Mouse (Mus musculus) hindbrain, embryonic 10.5 days (tissue): ENCODE results near the gene St6galnac3. TPM values are rescaled to one million over a fixed set of nuclear protein-coding genes. Genes with fewer than 3 reads are reported as not detected.

ENCODE experiments used
- DNase-seq: peaks from one replicate; pipeline ENCODE4 v3.0.0-alpha.2; 2017; ENCODE audit warnings: low spot score
- H3K27ac ChIP-seq: fragments of 300-500 bp; sonication (generic); 2 replicates; pipeline ENCODE4 v1.5.1; 2016; ENCODE audit warnings: mild to moderate bottlenecking, moderate library complexity
- H3K27me3 ChIP-seq: fragments of 300-500 bp; sonication (generic); 2 replicates; pipeline ENCODE4 v1.6.1; 2016; ENCODE audit warnings: mild to moderate bottlenecking; ENCODE audit not compliant: poor library complexity, insufficient read depth, severe bottlenecking
- H3K36me3 ChIP-seq: fragments of 300-500 bp; sonication (generic); 2 replicates; pipeline ENCODE4 v1.6.1; 2016; ENCODE audit warnings: mild to moderate bottlenecking, moderate library complexity
- H3K4me1 ChIP-seq: fragments of 300-500 bp; sonication (generic); replicated peaks from 2 replicates; pipeline ENCODE4 v1.6.1; 2016; ENCODE audit warnings: mild to moderate bottlenecking
- H3K4me3 ChIP-seq: fragments of 300-500 bp; sonication (generic); 2 replicates; pipeline ENCODE4 v1.5.1; 2016; ENCODE audit warnings: mild to moderate bottlenecking, moderate library complexity
- H3K9me3 ChIP-seq: fragments of 300-500 bp; sonication (generic); 2 replicates; pipeline ENCODE4 v1.6.1; 2016; ENCODE audit warnings: mild to moderate bottlenecking, moderate library complexity
- WGBS: fragments of 180-500 bp; shearing (Covaris S2); methylation state at CpG from one replicate; pipeline ENCODE4 v1.1.7; 2016; 5-methylcytosine and 5-hydroxymethylcytosine counted together
- polyA plus RNA-seq: library from polyadenylated mRNA; unstranded; fragments of >200 nt; fragmentation: Nextera tagmentation; extraction: Ambion mirVana; gene quantifications from 2 replicates; pipeline ENCODE4 v1.2.1, GENCODE M21; 2016

Gene St6galnac3
- polyA plus RNA-seq, 1 experiment from 2014 or later = 32.4 TPM

- no peaks in the 10 kb centered on the region for H3K27me3 ChIP-seq
- H3K4me1 ChIP-seq = no peaks in the 10 kb centered on the region
- DNase-seq = no peak
- no peak overlapping the region for H3K27ac ChIP-seq
- WGBS = 73% methylated on average over 9 of the region's 9 CpGs
- no peaks in the 10 kb centered on the region for H3K9me3 ChIP-seq
- no peak overlapping the region for H3K4me3 ChIP-seq
- H3K36me3 ChIP-seq = no peaks in the 10 kb centered on the region
These were observed 563.3 kb downstream of the St6galnac3 start for GRCm38 (mm10) chr3:153161676-153162075.

GRCm38 (mm10) chr3:153160683-153161082 is 564.3 kb downstream of the St6galnac3 start:
- H3K27ac ChIP-seq = no peak overlapping the region
- no peaks in the 10 kb centered on the region for H3K9me3 ChIP-seq
- H3K36me3 ChIP-seq = no peaks in the 10 kb centered on the region
- no peak overlapping the region for H3K4me3 ChIP-seq
- no peak for DNase-seq
- no peaks in the 10 kb centered on the region for H3K27me3 ChIP-seq
- H3K4me1 ChIP-seq = no peaks in the 10 kb centered on the region
- WGBS = 87% methylated on average over 5 of the region's 5 CpGs

- WGBS = 8% methylated on average over 2 of the region's 2 CpGs
- Histone ChIP-seq H3K27me3 (no peaks in the 10 kb centered on the region), H3K36me3 (no peaks in the 10 kb centered on the region), H3K4me1 (peaks cover 3% of the 10 kb centered on the region; the same call in 1 of the 2 replicates), H3K27ac (no peak overlapping the region), H3K9me3 (no peaks in the 10 kb centered on the region), H3K4me3 (no peak overlapping the region)
- peak; percentile 35 for DNase-seq
These were observed 576.1 kb downstream of the St6galnac3 start for GRCm38 (mm10) chr3:153148887-153149286.

Other genes with a start within 250 kb of the St6galnac3 start
- 0.39 and 0.65 TPM in 2 replicates for gene Asb17, start 119.0 kb upstream of the St6galnac3 start, polyA plus RNA-seq
- 0.09 and 0.10 TPM in 2 replicates for gene Msh4, start 181.0 kb upstream of the St6galnac3 start, polyA plus RNA-seq
- 31.3 and 44.6 TPM in 2 replicates for gene Rabggtb, start 187.8 kb upstream of the St6galnac3 start, polyA plus RNA-seq
- gene Acadm, start 219.5 kb upstream of the St6galnac3 start, polyA plus RNA-seq = 43.1 and 51.4 TPM in 2 replicates
- 4.5 and 7.6 TPM in 2 replicates for gene Slc44a5, start 248.3 kb upstream of the St6galnac3 start, polyA plus RNA-seq